Mouse (Mus musculus): ENCODE results near the gene Plp2. TPM values are rescaled to one million over a fixed set of nuclear protein-coding genes. Genes with fewer than 3 reads are reported as not detected.
A peak's percentile ranks its signal among the peaks of the same experiment; 100 is the strongest.

Gene Plp2
- polyA plus RNA-seq, 1 experiment, result 149 TPM

DNA sequence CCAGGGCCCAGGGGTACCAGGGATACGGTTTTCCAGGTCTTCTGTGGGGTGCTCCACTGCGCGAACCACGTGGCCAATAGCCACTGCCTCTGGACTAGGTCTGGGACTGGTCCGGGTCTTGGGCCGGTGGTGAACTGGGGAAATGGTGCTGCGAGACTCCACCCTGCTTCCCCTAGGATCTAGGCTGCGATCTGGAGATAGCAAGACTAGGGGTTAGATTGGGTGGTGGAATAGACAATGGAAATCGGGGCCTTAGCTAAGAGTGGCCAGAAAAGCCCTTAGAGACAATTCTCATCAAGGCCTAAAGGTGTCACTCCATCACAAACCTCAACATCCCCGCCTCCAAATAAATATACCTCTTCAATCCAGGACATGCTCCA, 3.8 kb upstream of the Plp2 start:
- Histone ChIP-seq H3K27me3 (ENCODE audit: control insufficient read depth, insufficient read depth, low read length) (no peaks in the 10 kb centered on the region), H3K36me3 (ENCODE audit: control insufficient read depth, insufficient read depth, low read length) (no peaks in the 10 kb centered on the region), H3K4me3 (ENCODE audit: control insufficient read depth, insufficient read depth, low read length) (peak overlapping the region; percentile 64), H3K27ac (ENCODE audit: control insufficient read depth, insufficient read depth, low read length) (no peak overlapping the region), H3K4me1 (replicated peaks; ENCODE audit: control insufficient read depth, insufficient read depth, low read length) (peaks cover 30% of the 10 kb centered on the region)
- TF ChIP-seq POLR2A (IDR thresholded peaks at IDR 0.05; ENCODE audit: control insufficient read depth, extremely low read depth, insufficient read depth, low read length, poor library complexity) (no peak), CTCF (IDR thresholded peaks at IDR 0.05; ENCODE audit: borderline replicate concordance, control insufficient read depth, extremely low read depth, insufficient read depth, low read length, poor library complexity) (no peak)
- DNase-seq, result no peak
- 11% methylated on average over 10 of the region's 10 CpGs for whole genome bisulfite sequencing

DNA sequence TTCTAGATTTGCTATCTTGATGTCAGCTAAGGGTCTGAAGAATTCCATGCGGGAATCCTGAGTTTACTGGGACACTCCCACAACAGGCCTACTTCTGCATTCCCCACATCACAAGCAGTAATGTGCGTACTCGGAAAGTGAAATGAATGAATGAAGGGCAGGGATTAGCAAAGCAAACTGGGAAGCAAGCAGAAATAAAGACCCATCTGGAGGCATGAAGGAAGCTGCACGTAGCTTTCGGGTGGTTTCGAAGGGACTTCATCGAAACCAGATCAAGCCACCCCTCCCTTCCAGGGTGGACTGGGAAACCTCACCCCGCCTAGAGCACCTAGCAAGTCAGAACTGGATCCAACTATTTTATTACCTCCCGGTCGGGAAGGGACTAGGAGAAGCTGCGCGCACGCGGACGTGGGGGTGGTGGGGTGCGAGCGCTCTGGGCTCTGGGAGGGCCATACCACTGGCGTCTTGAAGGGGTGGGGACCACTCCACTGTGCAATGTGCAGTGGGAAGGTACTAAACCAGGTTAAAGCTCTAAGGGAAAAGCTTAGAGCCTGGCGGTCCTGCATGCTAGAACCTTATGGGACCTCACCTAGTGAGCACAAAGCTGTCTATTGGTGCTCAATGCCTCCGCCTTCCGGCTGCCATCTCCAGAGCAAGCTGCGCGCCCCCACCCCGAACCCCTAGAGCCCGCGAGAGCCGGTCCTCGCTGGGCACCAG, 3.3 kb upstream of the Plp2 start:
- peak overlapping the region; percentile 64 for H3K4me3 ChIP-seq (ENCODE audit: control insufficient read depth, insufficient read depth, low read length)
- peak; percentile 44 for DNase-seq
- 2% methylated on average over 28 of the region's 28 CpGs for WGBS

DNA sequence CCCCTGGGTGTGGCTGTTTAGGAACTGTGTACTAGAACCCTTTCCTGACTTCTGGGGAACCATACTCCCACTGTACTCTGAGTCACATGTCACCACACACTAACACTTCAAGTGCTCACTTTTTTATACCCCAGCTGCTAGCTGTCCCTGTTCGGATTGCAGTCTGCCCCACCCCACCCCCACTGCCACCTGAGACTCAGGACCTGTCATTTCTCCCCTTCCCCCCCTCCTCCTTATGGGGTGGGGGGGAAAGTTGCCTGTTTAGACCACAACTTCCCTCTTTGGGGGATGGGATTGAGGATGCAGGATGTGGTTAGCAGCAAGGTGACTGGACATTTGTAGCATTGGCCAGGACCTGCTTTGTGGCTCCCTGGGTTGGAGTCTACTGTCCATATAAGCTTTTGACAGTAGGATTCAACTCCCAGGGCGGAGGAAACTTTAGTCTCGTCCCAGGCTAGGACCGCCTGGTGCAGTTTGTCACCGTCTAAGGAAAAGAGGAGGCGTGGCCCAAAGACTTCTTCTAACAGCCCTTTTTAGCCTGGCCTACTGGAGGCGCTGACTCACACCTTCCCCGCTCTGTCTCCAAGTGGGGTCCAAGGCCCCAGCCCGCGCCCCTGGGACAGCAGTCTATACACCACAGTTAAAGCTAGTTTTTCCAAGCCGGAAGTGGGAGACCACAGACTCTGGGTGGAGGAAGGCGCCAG, 2.5 kb upstream of the Plp2 start:
- no peaks in the 10 kb centered on the region for H3K27me3 ChIP-seq (ENCODE audit: control insufficient read depth, insufficient read depth, low read length)
- WGBS, result 3% methylated on average over 12 of the region's 12 CpGs
- no peaks in the 10 kb centered on the region for H3K36me3 ChIP-seq (ENCODE audit: control insufficient read depth, insufficient read depth, low read length)
- H3K4me1 ChIP-seq (replicated peaks; ENCODE audit: control insufficient read depth, insufficient read depth, low read length), result peaks cover 29% of the 10 kb centered on the region
- H3K4me3 ChIP-seq (ENCODE audit: control insufficient read depth, insufficient read depth, low read length), result no peak overlapping the region
- DNase-seq, result peak; percentile 43
- TF ChIP-seq POLR2A (IDR thresholded peaks at IDR 0.05; ENCODE audit: control insufficient read depth, extremely low read depth, insufficient read depth, low read length, poor library complexity) (no peak), CTCF (IDR thresholded peaks at IDR 0.05; ENCODE audit: borderline replicate concordance, control insufficient read depth, extremely low read depth, insufficient read depth, low read length, poor library complexity) (no peak)
- H3K27ac ChIP-seq (ENCODE audit: control insufficient read depth, insufficient read depth, low read length), result peak overlapping the region; percentile 1; the same call in 1 of the 2 replicates

More for the DNA sequence above, 3.3 kb upstream of the Plp2 start:
- TF ChIP-seq POLR2A (IDR thresholded peaks at IDR 0.05; ENCODE audit: control insufficient read depth, extremely low read depth, insufficient read depth, low read length, poor library complexity) (no peak), CTCF (IDR thresholded peaks at IDR 0.05; ENCODE audit: borderline replicate concordance, control insufficient read depth, extremely low read depth, insufficient read depth, low read length, poor library complexity) (no peak)
- H3K27ac ChIP-seq (ENCODE audit: control insufficient read depth, insufficient read depth, low read length), result no peak overlapping the region; the same call in 1 of the 2 replicates
- H3K27me3 ChIP-seq (ENCODE audit: control insufficient read depth, insufficient read depth, low read length), result no peaks in the 10 kb centered on the region
- H3K4me1 ChIP-seq (replicated peaks; ENCODE audit: control insufficient read depth, insufficient read depth, low read length), result peaks cover 29% of the 10 kb centered on the region
- no peaks in the 10 kb centered on the region for H3K36me3 ChIP-seq (ENCODE audit: control insufficient read depth, insufficient read depth, low read length)

DNA sequence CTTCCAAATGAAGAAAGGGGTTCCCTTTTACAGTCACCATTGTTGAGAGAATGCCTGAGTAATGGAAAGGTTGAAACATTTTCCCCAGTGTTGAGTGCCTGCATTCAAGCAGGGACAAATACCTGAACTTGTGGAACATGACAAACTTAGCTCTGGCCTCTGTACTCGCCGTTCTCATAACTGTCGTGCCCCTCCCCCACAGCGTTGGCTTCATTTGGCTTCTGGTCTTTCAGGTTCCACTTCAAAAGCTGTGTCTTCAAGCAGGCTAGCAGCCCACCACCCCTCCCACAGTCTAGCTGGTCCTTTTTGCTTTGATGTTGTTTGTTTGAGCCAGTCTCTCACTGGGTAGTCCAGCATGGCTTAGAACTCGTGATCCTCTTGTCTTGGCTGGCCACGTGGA, 1.5 kb upstream of the Plp2 start:
- Histone ChIP-seq H3K4me1 (replicated peaks; ENCODE audit: control insufficient read depth, insufficient read depth, low read length) (peaks cover 29% of the 10 kb centered on the region), H3K4me3 (ENCODE audit: control insufficient read depth, insufficient read depth, low read length) (no peak overlapping the region), H3K36me3 (ENCODE audit: control insufficient read depth, insufficient read depth, low read length) (no peaks in the 10 kb centered on the region), H3K27me3 (ENCODE audit: control insufficient read depth, insufficient read depth, low read length) (no peaks in the 10 kb centered on the region), H3K27ac (ENCODE audit: control insufficient read depth, insufficient read depth, low read length) (no peak overlapping the region)
- TF ChIP-seq CTCF (IDR thresholded peaks at IDR 0.05; ENCODE audit: borderline replicate concordance, control insufficient read depth, extremely low read depth, insufficient read depth, low read length, poor library complexity), result no peak
- TF ChIP-seq POLR2A (IDR thresholded peaks at IDR 0.05; ENCODE audit: control insufficient read depth, extremely low read depth, insufficient read depth, low read length, poor library complexity), result no peak
- no peak for DNase-seq
- WGBS, result 41% methylated on average over 6 of the region's 6 CpGs

DNA sequence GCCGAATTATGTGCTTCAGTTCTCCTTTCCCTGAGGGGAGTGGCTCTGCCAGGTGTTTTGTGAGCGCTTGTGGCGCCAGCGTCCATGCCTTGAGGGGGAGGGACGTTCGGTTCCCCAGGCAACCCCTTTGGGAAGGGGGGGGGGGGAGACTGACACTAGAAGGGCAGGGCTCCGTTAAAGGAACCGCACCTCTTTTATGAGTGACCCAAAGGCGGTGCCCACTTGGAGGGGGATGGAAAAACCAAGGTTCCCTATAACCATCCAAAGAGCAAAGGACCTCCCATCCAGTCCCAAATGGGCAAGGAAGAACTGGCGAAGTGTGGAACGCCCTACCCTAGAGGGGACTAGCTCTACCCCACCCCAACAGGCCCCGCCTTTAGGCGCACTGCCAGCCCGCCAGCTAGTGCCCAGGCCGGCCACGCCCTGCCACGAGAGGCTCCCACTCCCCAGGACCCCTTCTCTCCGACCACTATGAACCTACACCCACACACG, 754 bp downstream of the Plp2 start:
- Histone ChIP-seq H3K27me3 (ENCODE audit: control insufficient read depth, insufficient read depth, low read length) (no peaks in the 10 kb centered on the region), H3K36me3 (ENCODE audit: control insufficient read depth, insufficient read depth, low read length) (peaks cover 6% of the 10 kb centered on the region), H3K27ac (ENCODE audit: control insufficient read depth, insufficient read depth, low read length) (peak overlapping the region; percentile 37; the same call in 1 of the 2 replicates), H3K4me1 (replicated peaks; ENCODE audit: control insufficient read depth, insufficient read depth, low read length) (peaks cover 29% of the 10 kb centered on the region), H3K4me3 (ENCODE audit: control insufficient read depth, insufficient read depth, low read length) (peak overlapping the region; percentile 93)
- TF ChIP-seq CTCF (IDR thresholded peaks at IDR 0.05; ENCODE audit: borderline replicate concordance, control insufficient read depth, extremely low read depth, insufficient read depth, low read length, poor library complexity) (no peak), POLR2A (IDR thresholded peaks at IDR 0.05; ENCODE audit: control insufficient read depth, extremely low read depth, insufficient read depth, low read length, poor library complexity) (no peak)
- WGBS, result 2% methylated on average over 15 of the region's 19 CpGs
- DNase-seq, result peak; percentile 45

DNA sequence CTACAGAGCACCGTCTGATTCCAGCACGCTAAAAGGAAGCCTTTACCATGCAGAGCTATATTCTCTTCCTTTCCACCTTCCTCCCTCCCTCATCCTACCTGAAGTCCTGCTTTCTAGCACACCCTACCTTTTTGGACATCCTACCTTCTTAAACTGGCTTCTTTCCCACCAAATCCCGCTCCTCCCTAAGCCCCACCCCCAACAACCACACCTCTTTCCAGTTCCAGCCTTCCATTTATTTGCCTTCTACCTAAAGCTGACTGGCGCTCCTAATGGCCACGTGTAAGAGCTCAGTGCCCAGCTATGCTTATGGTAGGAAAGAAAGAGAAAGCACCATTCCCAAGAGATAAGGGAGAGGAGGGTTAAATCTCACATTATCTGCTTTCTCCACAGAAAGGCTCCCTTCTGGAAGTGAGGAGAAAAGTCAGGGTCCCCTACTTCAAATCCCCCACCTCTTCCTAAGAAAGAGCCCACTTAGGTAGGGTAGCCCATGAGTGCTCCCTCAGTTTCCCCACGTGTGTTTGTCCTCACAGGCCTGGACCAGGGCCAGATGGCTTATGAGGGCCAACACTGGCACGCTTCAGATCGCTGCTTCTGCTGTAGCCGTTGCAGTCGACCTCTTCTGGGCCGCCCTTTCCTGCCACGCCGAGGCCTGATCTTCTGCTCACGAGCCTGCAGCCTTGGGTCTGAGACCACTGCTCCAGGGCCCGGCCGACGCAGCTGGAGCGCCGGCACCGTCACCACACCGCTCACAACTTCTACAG, 5.3 kb downstream of the Plp2 start:
- no peak for DNase-seq
- Histone ChIP-seq H3K27me3 (ENCODE audit: control insufficient read depth, insufficient read depth, low read length) (no peaks in the 10 kb centered on the region), H3K4me1 (replicated peaks; ENCODE audit: control insufficient read depth, insufficient read depth, low read length) (peaks cover 7% of the 10 kb centered on the region), H3K4me3 (ENCODE audit: control insufficient read depth, insufficient read depth, low read length) (no peak overlapping the region), H3K36me3 (ENCODE audit: control insufficient read depth, insufficient read depth, low read length) (peaks cover 6% of the 10 kb centered on the region), H3K27ac (ENCODE audit: control insufficient read depth, insufficient read depth, low read length) (no peak overlapping the region)
- no peak for TF ChIP-seq POLR2A (IDR thresholded peaks at IDR 0.05; ENCODE audit: control insufficient read depth, extremely low read depth, insufficient read depth, low read length, poor library complexity)
- no peak for TF ChIP-seq CTCF (IDR thresholded peaks at IDR 0.05; ENCODE audit: borderline replicate concordance, control insufficient read depth, extremely low read depth, insufficient read depth, low read length, poor library complexity)
- WGBS, result 91% methylated on average over 19 of the region's 21 CpGs
